Mouse (Mus musculus) mouse trophoblast stem cell (cell line): ENCODE measurements around the gene Gstm2.
"Not testable (repeated sequence)": the region's sequence is repeated elsewhere in the genome, so short reads cannot be mapped to it uniquely, and the experiment has no call there.

Experiments used
- in situ Hi-C, 2 experiments: fragments of 300-500 bp; cut with MseI, MboI; formaldehyde crosslinking; loops; 2 replicates in 1 of 2; 3 replicates in 1 of 2; pipeline ENCODE4 v1.15.1; 2025

Gstm2 gene

GRCm38 (mm10) chr3:107986041-107986562 lies at the start of gene Gstm2:
TSS of gene Gstm2 (minus strand) at chr3:107986453.
- in situ Hi-C loops = no loop called here

- in situ Hi-C loops = no loop called here
Observed at GRCm38 (mm10) chr3:108033156-108033555, 46.9 kb upstream of the Gstm2 start.

- in situ Hi-C loops = no loop called here
Observed at GRCm38 (mm10) chr3:108032113-108032512, 45.9 kb upstream of the Gstm2 start.

GRCm38 (mm10) chr3:108028641-108029365 lies 42.5 kb upstream of the Gstm2 start:
- in situ Hi-C loops = no loop called here

- in situ Hi-C loops = no loop called here
Observed at GRCm38 (mm10) chr3:108026597-108026996, 40.3 kb upstream of the Gstm2 start.

- in situ Hi-C loops = no loop called here
Observed at GRCm38 (mm10) chr3:108026049-108026448, 39.8 kb upstream of the Gstm2 start.

GRCm38 (mm10) chr3:108025318-108025717 lies 39.1 kb upstream of the Gstm2 start:
- in situ Hi-C loops = no loop called here

GRCm38 (mm10) chr3:108022650-108023049 lies 36.4 kb upstream of the Gstm2 start:
- in situ Hi-C loops = no loop called here

- in situ Hi-C loops = not testable (repeated sequence)
Observed at GRCm38 (mm10) chr3:108020351-108021022, 34.2 kb upstream of the Gstm2 start.

GRCm38 (mm10) chr3:108019226-108019625 lies 33.0 kb upstream of the Gstm2 start:
- in situ Hi-C loops = not testable (repeated sequence)

- in situ Hi-C loops = no loop called here
Observed at GRCm38 (mm10) chr3:108018190-108018820, 32.1 kb upstream of the Gstm2 start.

- in situ Hi-C loops = no loop called here
Observed at GRCm38 (mm10) chr3:108017473-108018189, 31.4 kb upstream of the Gstm2 start, which contains the start of gene Gstm1. TSS of gene Gstm1 (minus strand) at chr3:108017973.

GRCm38 (mm10) chr3:108016468-108016867 lies 30.2 kb upstream of the Gstm2 start:
- in situ Hi-C loops = not testable (repeated sequence)

GRCm38 (mm10) chr3:108014974-108015346 lies 28.7 kb upstream of the Gstm2 start:
- in situ Hi-C loops = no loop called here

- in situ Hi-C loops = no loop called here
Observed at GRCm38 (mm10) chr3:108014098-108014973, 28.1 kb upstream of the Gstm2 start.

GRCm38 (mm10) chr3:108013331-108013871 lies 27.1 kb upstream of the Gstm2 start:
- in situ Hi-C loops = no loop called here

GRCm38 (mm10) chr3:108011558-108011957 lies 25.3 kb upstream of the Gstm2 start:
- in situ Hi-C loops = no loop called here

- in situ Hi-C loops = no loop called here
Observed at GRCm38 (mm10) chr3:108010286-108010685, 24.0 kb upstream of the Gstm2 start.

- in situ Hi-C loops = no loop called here
Observed at GRCm38 (mm10) chr3:108002021-108002420, 15.8 kb upstream of the Gstm2 start.

- in situ Hi-C loops = no loop called here
Observed at GRCm38 (mm10) chr3:107999491-107999890, 13.2 kb upstream of the Gstm2 start.
